Mouse (Mus musculus) adrenal gland, postnatal 4 days (tissue): ENCODE measurements around the gene Atp6v0a4. TPM values are rescaled to one million over a fixed set of nuclear protein-coding genes. Genes with fewer than 3 reads are reported as not detected.

Experiments used
- DNase-seq, 2 experiments: peaks; one replicate each; pipeline ENCODE4 v3.0.0; 2021 to 2022; ENCODE audit warnings: low spot score in 2 of 2, mixed read lengths in 2 of 2
- total RNA-seq, 2 experiments: library from RNA; stranded (reverse); gene quantifications; 2 replicates each; pipeline ENCODE4 v1.2.3; 2021

Gene Atp6v0a4
- total RNA-seq, 2 experiments from 2014 or later, result 3.8 to 12.0 TPM

DNA sequence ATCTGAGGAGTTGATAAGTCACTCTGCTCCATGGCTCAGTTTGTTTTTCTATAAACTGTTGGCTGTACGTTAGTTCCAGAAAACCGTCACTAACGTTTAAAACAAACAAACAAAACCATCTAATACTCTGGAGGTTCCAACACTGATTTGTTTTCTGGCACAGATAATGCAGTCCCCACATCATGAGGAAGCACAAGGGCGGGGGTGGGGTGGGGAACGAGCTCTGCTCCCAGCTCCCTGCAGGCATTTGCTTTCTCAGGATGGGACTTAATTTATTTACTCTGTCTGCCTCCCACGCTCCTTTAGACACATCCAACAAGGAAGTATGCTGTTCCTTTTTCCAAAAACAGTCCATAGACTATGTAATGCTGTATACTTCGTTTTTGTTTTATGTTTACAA, 101.1 kb downstream of the Atp6v0a4 start:
- no peak for DNase-seq

DNA sequence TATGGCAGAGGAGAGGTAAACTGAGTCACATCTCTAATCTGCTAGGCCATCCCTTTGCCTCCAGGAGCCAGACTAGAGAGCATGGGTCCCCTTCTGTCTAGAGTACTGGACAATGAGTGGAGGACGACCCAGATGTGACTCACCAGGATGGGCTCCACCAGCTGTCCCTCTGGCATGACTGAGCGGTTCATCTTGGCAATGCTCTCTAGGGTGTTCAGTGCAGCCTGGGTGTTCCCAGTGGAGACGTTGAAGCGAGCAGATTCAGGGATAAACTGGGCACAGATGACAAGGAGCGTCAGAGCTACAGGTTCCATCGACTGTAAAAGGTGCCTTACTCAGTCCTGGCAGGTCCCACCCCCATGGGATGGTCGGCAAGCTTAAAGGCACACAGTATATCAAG, 103.0 kb downstream of the Atp6v0a4 start:
- no peak for DNase-seq

DNA sequence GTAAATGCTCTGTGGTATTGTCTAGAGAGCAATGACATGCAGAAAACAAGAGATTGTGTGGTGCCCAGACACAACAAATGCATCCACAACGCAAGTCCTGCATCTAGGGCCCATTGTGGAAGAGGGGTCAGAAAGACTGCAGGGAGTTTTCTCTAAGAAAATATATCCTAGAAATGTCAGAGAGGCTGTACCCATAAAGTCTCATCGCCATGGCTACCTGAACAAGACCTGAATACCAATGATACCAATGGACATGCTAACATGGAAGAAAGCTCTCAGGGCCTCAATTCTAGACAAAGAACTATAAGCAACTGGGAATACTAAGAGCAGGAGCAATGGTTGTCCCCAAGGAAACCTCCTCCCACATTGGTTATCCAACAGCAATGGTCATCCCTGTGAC, 111.6 kb downstream of the Atp6v0a4 start:
- no peak for DNase-seq

DNA sequence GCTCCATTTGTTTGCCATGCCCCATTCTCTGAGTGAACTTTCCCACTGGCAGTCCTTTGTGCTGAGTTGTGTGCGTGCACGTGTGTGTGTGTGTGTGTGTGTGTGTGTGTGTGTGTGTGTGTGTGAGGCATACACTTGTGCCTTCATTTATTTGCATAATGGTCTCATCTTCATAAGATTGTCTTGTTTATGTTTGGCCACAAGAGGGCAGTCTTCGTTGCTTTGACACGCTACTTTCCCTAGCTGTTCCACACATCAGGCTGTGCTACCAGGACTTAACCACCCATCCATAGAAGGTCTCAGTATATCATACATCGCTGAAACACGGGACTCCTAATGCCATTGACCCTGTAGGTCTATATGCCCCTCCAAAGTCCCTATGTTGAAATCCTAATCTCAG, 116.9 kb downstream of the Atp6v0a4 start:
- DNase-seq, result no peak

Other genes starting within 250 kb of the Atp6v0a4 start
- 1 to 10 TPM; 3.3 to 4.6 TPM for gene Svopl, start 77.6 kb downstream of the Atp6v0a4 start, total RNA-seq
- gene Tmem213, start 15.3 kb downstream of the Atp6v0a4 start, total RNA-seq, result 10 to 100 TPM in 1 of 2 experiments, not detected in 1; 13.9 TPM
- gene D630045J12Rik, start 129.4 kb upstream of the Atp6v0a4 start, total RNA-seq, result 10 to 100 TPM in 1 of 2 experiments, 1 to 10 TPM in 1; 9.1 to 12.2 TPM
- gene Zc3hav1l, start 174.7 kb upstream of the Atp6v0a4 start, total RNA-seq, result 10 to 100 TPM; 12.5 to 12.9 TPM
- 10 to 100 TPM; 54.2 to 55.8 TPM for gene Zc3hav1, start 230.0 kb upstream of the Atp6v0a4 start, total RNA-seq